Mouse (Mus musculus) adrenal gland, adult 2 months (tissue): ENCODE data around the gene Akr1b7. TPM values are rescaled to one million over a fixed set of nuclear protein-coding genes. Genes with fewer than 3 reads are reported as not detected.
A peak's percentile ranks its signal among the peaks of the same experiment; 100 is the strongest.

ENCODE experiments used
- DNase-seq: peaks from one replicate; pipeline ENCODE4 v3.0.0; 2021
- polyA plus RNA-seq: library from polyadenylated mRNA; depleted of rRNA; stranded (reverse); fragments of >200 nt; gene quantifications from 2 replicates; pipeline ENCODE4 v1.2.3, GENCODE M21; 2012; rRNA removed
- total RNA-seq, 2 experiments: library from RNA; stranded (reverse); gene quantifications; 2 replicates each; pipeline ENCODE4 v1.2.3; 2021

The Akr1b7 gene
- total and polyA plus RNA-seq, 3 experiments: 465 to 6,085 (median 2,991) TPM

DNA sequence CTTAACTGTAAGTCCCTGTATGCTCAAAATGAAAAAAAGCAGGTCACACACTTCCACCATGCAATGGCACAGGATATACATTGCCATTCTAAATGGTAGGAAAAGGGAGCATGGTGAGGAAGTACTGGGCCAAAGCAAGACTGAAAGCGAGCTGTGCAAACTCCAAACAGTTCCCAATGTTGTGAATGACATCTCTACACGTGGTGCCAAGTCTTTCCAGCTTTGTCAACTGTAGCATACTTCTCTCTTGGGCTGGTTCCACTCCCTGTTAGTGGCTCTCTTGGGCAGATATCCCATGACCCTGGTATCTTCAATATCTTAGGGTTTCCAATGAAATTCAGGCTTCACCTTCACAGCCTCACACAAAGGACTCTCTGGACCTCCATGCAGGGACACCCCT is 26.9 kb downstream of the Akr1b7 start:
- no peak for DNase-seq

DNA sequence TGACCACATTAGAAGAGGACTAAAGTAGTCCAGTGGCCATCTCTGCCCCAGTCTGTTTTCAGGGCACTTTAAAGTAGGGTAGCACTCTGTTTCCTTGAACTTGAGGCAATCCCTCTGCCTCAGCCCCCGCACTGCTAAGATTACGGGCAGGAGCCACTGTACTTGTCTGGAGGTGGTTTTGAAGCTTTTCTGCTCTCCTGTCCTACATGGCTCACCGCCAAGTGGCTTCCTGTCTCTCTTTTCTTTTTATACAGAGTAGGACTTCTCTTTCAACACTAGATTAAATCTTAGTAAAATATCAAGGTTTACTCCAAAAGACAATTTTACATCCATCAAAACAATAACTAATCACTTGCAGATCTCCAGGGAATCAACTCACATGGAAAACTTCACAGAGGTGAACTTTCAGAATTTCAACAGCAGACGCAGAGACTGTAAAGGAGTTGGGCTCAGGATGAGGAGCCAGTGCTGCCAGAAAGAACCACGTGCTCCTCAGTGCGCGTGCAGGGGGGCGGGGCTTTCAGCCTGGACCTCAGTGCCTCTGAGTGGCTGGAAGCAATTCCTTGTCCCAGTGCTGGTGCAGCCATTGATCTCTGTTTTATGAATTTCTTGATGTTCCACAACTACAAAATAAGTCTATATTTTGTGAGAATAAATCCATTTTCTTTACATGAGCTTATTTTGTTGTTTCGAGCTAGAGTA is 29.6 kb downstream of the Akr1b7 start:
- peak; percentile 56 for DNase-seq

DNA sequence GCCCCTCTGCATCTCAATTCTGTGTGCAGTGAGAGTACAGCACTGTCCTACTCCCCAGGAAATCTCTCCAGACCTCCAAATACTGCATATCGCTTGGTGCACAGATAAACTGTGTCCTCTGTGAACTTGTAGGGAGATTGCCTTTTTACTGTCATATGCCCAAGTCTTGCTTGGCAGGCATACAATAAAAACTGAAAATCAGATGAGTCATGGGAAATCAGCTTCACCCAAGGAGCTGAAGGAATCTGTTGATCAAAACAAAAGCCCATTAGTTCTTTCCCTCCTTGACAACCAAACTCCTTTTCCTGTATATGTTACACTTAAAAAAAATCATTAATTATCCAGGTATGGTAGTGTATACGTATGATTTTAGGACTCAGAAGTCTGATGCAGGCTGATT is 31.7 kb downstream of the Akr1b7 start:
- DNase-seq: peak; percentile 60

DNA sequence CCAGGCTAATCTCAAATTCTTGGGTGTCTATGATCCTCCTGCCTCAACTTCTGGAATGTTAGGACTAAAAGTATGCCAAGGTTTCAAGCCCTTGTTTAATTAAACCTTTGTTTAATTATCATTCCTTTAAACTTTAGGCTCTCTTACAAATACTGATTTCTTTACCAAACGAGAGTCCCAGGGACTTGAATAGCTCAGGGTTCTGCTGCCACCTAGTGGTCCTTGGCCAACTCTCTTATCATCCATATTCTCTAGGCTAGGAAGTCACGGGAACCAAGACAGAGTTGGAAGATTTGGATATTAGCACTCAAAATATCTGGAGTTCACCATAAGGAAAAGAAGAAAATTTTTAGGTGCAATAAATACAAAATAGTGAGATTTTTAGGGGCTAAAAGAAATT is 35.8 kb downstream of the Akr1b7 start:
- peak; percentile 76 for DNase-seq

DNA sequence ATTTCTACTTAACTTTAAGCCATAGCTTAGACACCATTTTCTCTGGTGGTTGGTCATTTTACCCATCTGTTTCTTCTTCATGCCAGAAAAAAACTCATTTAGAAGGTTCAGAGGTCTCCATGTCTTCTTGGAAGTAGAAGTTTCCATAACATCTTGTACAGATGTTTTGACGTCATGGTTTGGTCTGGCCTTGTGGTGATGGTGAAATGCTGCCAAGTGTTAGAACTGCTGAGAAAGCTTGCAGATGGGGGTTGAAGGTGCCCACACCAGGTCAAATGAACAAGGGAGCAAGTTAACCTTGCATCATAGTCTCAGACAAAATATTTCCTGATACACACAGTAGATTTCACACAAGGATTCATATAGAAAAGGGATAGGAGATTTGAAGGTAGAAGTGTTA is 36.6 kb downstream of the Akr1b7 start:
- no peak for DNase-seq

DNA sequence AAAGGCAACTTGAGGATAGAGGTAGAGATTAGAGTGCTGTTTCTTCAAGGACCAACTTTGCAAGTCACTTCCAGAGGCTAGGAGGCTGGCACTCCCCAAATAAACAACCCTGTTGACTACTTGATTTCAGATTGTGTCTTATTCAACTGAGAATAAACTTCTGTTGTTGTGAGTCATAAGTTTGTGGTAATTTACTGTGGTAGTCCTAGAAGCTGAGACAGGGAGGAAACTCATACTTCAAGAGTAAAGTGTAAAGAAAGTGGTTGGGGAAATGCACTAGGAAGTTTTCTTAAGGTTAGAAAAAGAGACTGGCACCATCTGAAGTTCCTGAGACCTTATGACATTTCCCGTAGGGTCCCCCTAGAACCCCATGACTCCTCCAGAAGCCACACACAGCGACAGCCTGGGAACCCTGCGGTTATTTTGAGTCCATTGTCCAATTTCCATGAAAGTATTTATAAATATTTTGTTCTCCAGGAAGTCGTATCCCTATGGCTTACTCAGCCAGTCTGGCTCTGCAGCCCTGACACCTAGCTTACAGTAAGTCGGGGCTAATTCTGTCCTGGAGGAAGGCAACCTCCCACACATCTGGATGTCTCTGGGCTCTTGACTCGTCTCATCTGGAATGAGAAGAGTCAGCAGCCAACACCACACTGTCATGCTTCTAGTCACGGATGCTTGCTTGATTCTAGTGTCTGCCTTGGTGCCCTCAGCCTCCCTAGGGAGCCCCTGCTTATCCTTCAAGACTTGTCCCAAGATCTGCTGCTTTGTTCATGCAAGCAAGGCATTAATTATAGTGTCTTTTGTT is 41.0 kb downstream of the Akr1b7 start:
- DNase-seq: no peak

DNA sequence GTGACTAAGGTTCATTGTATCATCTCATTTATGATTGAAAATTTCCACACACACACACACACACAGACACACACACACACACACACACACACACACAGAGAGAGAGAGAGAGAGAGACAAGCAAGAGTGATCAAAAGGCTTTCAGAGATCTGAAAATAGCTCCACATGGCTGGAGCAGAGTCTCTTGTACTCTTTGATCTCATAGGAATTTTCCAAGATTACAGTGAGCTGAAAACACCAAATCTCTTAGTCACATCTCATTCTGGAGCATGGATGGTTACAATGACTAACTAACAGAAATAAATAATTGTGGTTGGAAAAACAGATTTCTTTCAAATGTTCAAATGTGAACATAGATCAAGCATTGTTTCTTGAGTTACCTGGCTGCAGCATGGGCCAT is 47.3 kb downstream of the Akr1b7 start:
- peak; percentile 28 for DNase-seq

DNA sequence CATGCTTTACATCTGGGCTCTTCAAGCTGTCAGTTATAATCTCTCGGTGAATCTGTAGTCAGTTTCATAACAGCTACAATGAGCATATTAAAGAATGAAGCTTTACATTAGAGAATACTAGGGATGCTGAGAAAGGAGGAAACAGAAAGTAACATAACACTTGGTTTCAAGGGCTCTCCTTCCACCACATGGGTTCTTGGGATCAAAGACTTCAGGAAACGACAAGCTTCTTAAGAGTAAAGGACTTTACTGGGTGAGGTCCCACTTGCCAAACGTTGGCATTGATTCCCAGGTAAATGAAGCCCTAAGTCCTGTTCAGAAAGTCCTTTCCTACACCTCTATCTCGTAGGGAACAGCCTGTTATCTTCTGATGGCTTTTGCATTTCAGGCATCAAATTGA is 48.5 kb downstream of the Akr1b7 start:
- DNase-seq: no peak

DNA sequence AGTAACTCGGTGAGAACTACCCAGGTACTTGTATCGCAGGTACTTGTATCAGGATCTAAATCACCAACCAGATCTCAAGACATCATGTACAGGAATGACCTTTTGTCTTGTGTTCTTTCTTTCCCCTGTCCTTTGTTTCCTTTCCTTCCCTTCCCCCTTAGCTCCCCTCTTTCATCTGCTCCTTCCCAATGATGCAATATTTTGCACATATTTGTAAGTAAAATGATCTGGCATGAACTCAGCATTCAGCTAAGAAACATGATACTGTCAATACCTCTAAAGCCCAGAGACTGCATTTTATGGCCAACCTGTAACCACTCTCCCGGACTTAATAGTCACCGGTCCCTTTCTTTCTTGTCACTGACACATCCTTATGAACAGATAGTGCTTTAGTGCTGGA is 51.4 kb downstream of the Akr1b7 start:
- DNase-seq: no peak

DNA sequence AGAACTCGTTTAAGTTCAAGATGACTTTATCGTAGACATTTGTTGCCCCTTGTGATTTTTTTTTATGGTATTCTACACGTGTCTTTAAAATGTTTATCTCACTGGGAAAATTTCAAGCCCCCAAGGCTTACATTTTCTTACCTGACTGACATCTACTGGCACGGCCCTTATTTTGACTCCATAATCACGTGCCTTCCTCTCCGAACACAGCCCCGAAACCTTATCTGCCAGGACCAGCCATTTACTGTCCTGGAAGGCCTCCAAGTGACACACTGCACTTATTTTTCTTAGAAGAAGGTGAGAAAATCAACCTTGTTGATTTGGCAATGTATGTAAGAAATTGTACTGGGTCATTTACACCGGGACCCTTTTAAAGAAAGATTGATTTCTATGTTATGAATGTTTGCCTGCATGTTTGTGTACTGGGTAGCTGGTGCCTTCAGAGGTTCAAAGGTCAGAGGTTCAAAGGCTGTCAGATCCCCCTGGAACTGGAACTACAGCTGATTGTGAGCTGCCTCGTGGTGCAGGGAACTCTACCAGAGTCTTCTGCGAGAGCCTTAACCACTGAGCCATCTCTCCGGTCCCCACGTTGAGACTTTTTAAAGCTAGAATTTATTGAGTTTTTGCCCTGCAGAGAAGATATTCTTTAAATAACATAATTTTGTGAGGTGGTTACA is 59.4 kb downstream of the Akr1b7 start:
- no peak for DNase-seq

Other genes starting within 250 kb of the Akr1b7 start
- 10 to 100 TPM; 25.0 to 46.9 TPM for gene Slc35b4, start 235.2 kb upstream of the Akr1b7 start, total RNA-seq
- 9.6 and 11.7 TPM in 2 replicates for gene Slc35b4, start 235.2 kb upstream of the Akr1b7 start, polyA plus RNA-seq
- gene Akr1b3, start 94.9 kb upstream of the Akr1b7 start, total RNA-seq: 100 to 1,000 TPM; 232 to 352 TPM
- 187 and 213 TPM in 2 replicates for gene Akr1b3, start 94.9 kb upstream of the Akr1b7 start, polyA plus RNA-seq
- 100 to 1,000 TPM; 267 to 269 TPM for gene Akr1b8, start 58.2 kb upstream of the Akr1b7 start, total RNA-seq
- gene Akr1b8, start 58.2 kb upstream of the Akr1b7 start, polyA plus RNA-seq: 20.2 and 28.5 TPM in 2 replicates
- 100 to 1,000 TPM; 167 to 199 TPM for gene Akr1b10, start 28.1 kb upstream of the Akr1b7 start, total RNA-seq
- 53.5 and 64.3 TPM in 2 replicates for gene Akr1b10, start 28.1 kb upstream of the Akr1b7 start, polyA plus RNA-seq
- gene Bpgm, start 63.9 kb downstream of the Akr1b7 start, total RNA-seq: 10 to 100 TPM; 21.7 to 34.7 TPM
- gene Bpgm, start 63.9 kb downstream of the Akr1b7 start, polyA plus RNA-seq: 3.9 and 4.1 TPM in 2 replicates
- gene Cald1, start 186.2 kb downstream of the Akr1b7 start, total RNA-seq: 10 to 100 TPM; 82.4 to 89.0 TPM
- gene Cald1, start 186.2 kb downstream of the Akr1b7 start, polyA plus RNA-seq: 5.4 and 5.6 TPM in 2 replicates